12 mouse cellular contexts compared by ENCODE assay signal in the genomic region with DNA sequence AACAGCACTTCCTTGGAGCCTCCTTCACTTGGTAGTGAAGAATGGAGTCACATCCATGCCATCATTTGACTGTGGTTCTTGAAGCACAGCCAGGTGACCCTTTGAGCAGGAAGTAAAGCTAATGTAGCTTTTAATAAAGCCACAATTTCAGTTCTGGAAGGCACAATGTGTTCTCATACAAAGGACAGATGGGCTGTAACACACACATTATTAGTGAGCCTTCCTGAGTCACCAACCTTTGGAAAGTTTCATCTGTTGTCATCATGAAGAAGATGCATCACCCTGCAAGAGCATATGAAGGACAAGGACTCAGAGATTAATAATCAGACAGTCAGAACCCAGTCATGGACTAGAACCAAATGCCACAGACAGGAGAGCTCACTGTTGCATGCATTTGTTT.
"Had no signal": no experiment of that assay in that cellular context is flagged by ENCODE, and none has a peak within 500 bp of the region (broad histone marks: within the 10 kb centered on the region; RNA-seq: fewer than 3 reads in every experiment).

No protein-coding gene starts in this region.

- DNase-seq: kidney, postnatal 14 days; lung, embryonic 14.5 days; lung, postnatal 10 days; lung, postnatal 4 days; midbrain, embryonic 14.5 days; thymus, postnatal 4 days had no signal

- H3K27ac ChIP-seq: kidney, embryonic 15.5 days; limb, embryonic 15.5 days; liver, embryonic 12.5 days; midbrain, embryonic 10.5 days; neural tube, embryonic 12.5 days; stomach, postnatal 0 days had no signal

- ATAC-seq: liver, embryonic 12.5 days had no signal

- H3K4me3 ChIP-seq: kidney, embryonic 15.5 days; limb, embryonic 15.5 days; liver, embryonic 12.5 days; midbrain, embryonic 10.5 days; neural tube, embryonic 12.5 days had no signal
